Mouse (Mus musculus): ENCODE data around the gene Slc25a13.

- TF ChIP-seq POLR2A (IDR thresholded peaks at IDR 0.05; ENCODE audit: insufficient read depth, low read depth, low read length) (no peak), CTCF (IDR thresholded peaks at IDR 0.05) (no peak)
Observed at GRCm38 (mm10) chr6:6168566-6169134, 48.3 kb downstream of the Slc25a13 start.

Data from heart, adult 2 months (tissue).